Mouse (Mus musculus) urinary bladder, postnatal 14 days (tissue): ENCODE results near the gene Zfp217.

ENCODE experiments used
- DNase-seq: peaks from one replicate; pipeline ENCODE4 v3.0.0; 2021; ENCODE audit warnings: low spot score

The Zfp217 gene

GRCm38 (mm10) chr2:170132716-170133092 is 15.2 kb downstream of the Zfp217 start:
- no peak for DNase-seq

DNA sequence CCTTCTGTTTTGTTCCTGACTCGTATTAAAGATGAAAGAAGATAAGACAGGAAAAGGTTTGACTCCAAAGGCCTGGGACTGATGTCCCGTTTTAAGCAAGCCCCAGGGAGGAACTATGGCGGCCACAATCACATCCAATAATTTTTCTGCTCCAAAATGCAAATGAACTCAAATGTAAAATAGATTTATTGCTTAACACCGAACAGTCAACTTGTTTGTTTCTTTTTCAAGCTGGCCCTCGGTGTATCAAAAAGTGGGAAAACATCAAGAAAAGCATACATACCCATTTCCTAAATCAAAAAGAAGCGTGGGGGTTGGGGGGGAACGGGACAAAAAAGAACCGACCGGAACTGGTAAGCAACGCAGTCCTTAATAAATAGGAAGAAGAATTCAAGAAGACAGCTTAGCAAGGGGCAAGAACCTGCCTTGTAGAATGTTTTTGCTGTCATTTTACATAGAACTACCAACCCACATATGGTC is 15.9 kb downstream of the Zfp217 start:
- no peak for DNase-seq

GRCm38 (mm10) chr2:170130780-170131645 is 16.9 kb downstream of the Zfp217 start:
- DNase-seq = peak; percentile 83

DNA sequence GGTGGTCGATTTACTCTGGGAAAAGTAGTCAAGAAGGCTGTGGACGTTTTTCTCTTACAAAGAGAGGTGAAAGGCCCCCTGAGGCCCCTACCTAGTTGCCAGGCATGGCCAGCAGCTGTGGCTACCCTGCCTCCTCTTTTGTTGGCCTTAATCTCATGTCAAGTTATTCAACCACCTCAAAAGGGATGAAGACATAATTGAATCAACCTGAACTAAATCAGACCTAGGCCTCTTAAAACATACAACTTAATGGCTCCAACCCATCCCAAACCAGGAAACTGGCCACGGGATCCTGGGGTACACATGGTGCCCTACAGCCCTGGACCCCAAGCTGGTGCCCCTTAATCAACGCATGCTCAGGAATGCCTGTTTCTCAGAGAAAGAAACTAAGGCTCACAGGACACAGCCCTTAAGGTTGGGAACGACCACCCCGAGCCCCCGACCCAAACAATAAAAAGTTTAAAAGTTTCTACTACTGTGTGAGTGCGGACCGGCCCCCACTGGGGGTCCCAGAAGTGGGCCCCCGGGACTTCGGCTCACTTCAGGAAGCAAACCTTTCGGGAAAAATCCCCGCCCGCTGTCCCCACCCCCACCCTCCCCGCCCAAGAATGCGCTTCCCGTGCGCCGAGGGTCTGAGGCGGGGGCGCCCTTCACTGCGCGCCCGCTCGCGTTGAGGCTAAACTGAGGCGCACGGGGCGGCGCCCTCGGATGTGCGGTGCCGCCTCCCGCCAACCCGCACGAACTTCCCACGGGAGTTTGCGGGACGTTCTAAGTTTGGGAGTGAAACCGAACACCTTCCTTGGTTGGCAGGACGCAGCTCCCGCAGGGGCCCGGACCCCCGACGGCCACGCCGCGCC is 17.8 kb downstream of the Zfp217 start:
- DNase-seq = no peak

DNA sequence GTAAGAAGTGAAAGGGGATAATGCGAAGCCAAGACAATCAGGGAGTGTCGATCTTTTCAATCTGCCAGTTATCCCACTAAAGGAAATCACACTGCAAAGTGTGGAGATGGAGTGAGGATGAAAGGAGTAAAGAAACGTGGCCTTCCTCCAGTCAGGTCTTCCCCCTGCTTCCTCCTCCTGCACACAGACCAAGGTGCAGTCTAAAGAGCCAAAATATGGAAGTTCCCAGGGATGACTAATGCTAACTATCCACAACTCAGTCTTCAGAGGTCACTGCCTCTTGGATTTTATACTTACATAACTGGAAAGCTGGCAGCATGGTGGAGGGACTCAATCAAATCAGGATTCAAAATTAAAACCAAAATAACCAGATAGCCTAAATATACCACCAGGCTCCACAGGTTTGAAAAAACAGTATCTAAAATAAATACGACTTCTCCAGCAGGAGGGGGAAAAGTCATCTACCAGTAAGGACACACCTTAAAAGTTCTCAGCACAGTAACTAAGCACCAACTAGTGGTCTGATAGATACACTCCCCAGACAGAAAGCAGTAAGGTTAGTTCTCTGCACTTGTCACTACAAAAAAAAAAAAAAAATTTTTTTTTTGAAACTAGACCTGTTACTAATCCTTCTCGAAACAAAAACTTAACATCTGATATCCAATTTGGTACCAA is 18.5 kb downstream of the Zfp217 start:
- no peak for DNase-seq

- no peak for DNase-seq
Measured at GRCm38 (mm10) chr2:170128461-170129247, 19.2 kb downstream of the Zfp217 start.

GRCm38 (mm10) chr2:170127523-170127922 is 20.4 kb downstream of the Zfp217 start:
- DNase-seq = no peak

DNA sequence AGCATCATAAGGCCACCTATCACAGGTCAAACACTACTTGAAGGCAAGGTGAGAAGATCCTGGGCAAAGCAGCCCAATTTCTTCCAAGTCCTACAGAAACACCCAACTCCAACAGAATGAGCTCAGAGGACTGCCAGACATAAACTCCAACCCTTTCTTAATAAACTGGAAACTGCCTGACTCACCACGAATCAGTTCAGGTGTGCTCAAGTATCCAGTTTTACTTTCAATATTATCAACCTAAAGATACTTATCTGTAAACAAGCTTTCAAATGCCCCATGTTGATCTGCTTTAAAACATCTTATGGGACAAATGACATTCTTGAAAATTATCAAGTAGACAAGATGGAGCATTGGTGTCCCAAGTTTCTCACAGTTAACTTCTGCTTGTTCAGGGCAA is 21.6 kb downstream of the Zfp217 start:
- DNase-seq = no peak

DNA sequence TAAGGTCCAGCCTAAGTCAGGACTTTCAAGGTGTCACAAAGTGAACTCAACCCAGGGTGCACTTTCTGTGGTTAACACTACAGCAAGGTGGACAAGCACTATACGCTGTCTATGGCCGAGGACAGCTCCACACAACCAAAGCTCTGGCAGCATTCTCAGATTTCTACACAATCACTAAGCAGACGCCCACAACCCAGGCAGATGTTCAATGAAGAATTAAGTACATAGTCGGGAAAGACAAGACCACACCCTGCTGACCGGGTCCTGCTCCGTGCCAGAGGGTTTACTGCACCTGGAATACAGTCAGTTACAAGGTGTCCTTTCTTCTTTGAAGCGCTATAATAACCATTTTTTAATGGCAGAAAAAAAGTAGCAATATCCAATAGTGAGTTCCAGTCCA is 25.7 kb downstream of the Zfp217 start:
- DNase-seq = no peak

- DNase-seq = no peak
Measured at GRCm38 (mm10) chr2:170120139-170121027, 27.5 kb downstream of the Zfp217 start.

GRCm38 (mm10) chr2:170116704-170117281 is 31.1 kb downstream of the Zfp217 start:
- DNase-seq = peak; percentile 53

- DNase-seq = no peak
Measured at GRCm38 (mm10) chr2:170110306-170110705, 37.6 kb downstream of the Zfp217 start.

- no peak for DNase-seq
Measured at GRCm38 (mm10) chr2:170109528-170109927, 38.4 kb downstream of the Zfp217 start.

DNA sequence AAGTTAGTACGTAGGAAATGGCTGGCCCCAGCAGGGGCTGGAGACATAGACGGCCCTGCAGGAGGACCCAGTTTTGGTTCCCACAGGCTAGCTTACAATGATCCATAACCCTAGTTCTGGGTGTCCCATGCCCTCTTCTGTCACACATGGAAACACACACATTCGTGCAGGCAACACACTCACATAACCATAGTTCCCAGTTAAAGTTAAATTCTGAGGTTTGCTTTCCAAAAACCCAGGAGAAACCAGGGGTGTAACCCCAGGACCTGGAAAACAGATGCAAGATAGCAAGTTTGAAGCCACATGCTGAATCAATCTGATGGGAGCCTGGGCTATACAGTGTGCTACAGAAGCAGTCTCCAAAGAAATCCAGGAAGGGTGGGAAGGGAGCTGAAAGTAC is 40.1 kb downstream of the Zfp217 start:
- DNase-seq = no peak

GRCm38 (mm10) chr2:170106000-170106399 is 41.9 kb downstream of the Zfp217 start:
- no peak for DNase-seq

DNA sequence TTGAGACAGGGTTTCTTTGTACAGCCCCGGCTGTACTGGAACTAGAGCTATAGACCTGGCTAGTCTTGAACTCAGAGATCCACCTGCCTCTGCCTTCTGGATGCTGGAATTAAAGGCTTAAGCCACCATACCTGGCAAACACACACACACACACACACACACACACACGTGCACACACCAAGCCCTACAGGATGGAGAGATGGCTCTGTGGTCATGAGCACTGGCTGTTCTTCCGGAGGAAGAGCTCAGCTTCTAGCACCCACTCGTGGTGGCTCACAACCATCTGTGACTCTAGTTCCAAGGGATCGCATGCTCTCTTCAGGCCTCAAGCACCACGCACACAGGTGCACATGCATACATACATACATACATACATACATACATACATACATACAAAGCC is 43.5 kb downstream of the Zfp217 start:
- DNase-seq = no peak

DNA sequence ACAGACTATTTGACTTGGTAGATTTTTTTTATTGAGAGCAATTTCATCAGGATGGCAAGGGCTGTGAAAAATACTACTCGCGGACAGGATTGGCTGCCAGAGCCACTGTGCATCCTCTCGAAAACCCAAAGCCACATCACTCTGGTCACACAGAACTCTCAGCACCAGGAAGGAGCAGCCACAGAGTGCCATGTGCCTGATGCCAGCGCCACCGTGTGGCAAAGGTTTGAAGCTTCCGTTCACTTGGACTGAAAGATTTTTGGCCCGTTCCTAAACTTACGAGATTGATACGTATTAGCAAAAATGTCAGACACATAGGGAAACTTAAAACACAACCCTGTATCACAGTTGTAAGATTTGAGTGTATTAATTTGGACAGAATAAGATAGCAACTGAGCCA is 44.1 kb downstream of the Zfp217 start:
- peak; percentile 60 for DNase-seq

DNA sequence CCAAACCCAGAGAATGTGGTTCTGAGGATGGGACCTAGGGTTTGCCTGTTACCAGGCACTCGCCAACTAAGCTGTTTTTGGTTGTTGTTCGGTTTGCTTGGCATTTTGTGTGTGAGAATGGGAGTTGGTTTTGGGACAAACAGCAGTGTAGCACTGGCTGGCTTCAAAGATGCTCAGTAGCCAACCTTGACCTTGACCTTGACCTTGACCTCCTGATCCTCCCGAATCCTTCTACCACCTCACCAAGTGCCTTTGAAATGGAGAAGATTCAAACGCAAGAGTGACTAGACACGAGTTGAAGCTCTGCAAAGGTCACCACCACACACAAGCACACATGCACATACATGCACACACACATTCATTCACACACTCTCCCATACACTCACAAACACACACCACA is 44.6 kb downstream of the Zfp217 start:
- no peak for DNase-seq

GRCm38 (mm10) chr2:170101932-170102331 is 46.0 kb downstream of the Zfp217 start:
- DNase-seq = no peak

DNA sequence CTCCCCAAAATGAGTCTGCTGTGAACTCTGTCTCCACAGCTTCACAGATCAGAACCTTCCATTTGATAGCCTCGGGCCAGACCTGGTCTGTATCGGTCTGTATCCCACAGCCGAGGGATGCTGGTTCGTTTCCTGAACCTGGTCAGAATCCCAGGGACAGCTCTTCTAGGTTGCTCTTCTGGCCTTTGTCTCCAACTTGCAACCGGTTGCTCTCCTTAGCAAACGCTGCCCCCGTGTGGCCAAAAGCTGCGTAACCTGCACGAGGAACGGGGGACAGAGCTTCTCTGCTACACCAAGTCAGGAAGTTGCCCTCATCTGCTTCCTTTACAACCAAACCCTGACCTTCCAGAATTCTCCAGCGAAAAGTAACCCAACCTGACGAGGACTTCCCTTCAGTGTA is 46.8 kb downstream of the Zfp217 start:
- peak; percentile 95 for DNase-seq
